Mouse (Mus musculus) MEL (cell line): ENCODE results near the gene Tiparp.

Experiments used
- CHD1 ChIP-seq: IDR thresholded peaks from 2 replicates; pipeline ENCODE4 v1.6.1; 2012; ENCODE audit warnings: low read depth, mild to moderate bottlenecking, inconsistent platforms, low read length, improper control_type of control experiment
- EP300 ChIP-seq, 2 experiments: IDR thresholded peaks; 2 replicates each; pipeline ENCODE4 v1.6.1; 2011; ENCODE audit warnings: improper control_type of control experiment in 2 of 2, low read length in 2 of 2, low read depth in 1 of 2, mild to moderate bottlenecking in 1 of 2
- POLR2A ChIP-seq, 2 experiments: IDR thresholded peaks; 2 replicates each; pipeline ENCODE4 v1.6.1; 2011 to 2012; ENCODE audit warnings: low read length in 2 of 2, mild to moderate bottlenecking in 2 of 2, control low read depth in 1 of 2, improper control_type of control experiment in 1 of 2, low read depth in 1 of 2, moderate library complexity in 1 of 2; ENCODE audit not compliant: control insufficient read depth in 1 of 2, insufficient read depth in 1 of 2, poor library complexity in 1 of 2
- RAD21 ChIP-seq: IDR thresholded peaks from 2 replicates; pipeline ENCODE4 v1.6.1; 2011; ENCODE audit warnings: mild to moderate bottlenecking, low read depth, low read length, improper control_type of control experiment
- UBTF ChIP-seq: IDR thresholded peaks from 2 replicates; pipeline ENCODE4 v1.6.1; 2012; ENCODE audit warnings: low read depth, mild to moderate bottlenecking, inconsistent platforms, low read length, improper control_type of control experiment, moderate library complexity, borderline replicate concordance; ENCODE audit not compliant: insufficient read depth
- USF1 ChIP-seq: IDR thresholded peaks from 2 replicates; pipeline ENCODE4 v1.6.1; 2014; ENCODE audit warnings: low read depth, mild to moderate bottlenecking, inconsistent platforms, low read length, improper control_type of control experiment, moderate library complexity
- ZKSCAN1 ChIP-seq: IDR thresholded peaks from 2 replicates; pipeline ENCODE4 v1.6.1; 2012; ENCODE audit warnings: low read depth, mild to moderate bottlenecking, inconsistent platforms, low read length, improper control_type of control experiment, moderate library complexity

- TF ChIP-seq CHD1 (no peak), UBTF (no peak), POLR2A (IDR thresholded peaks at IDR 0.05; ENCODE audit: control insufficient read depth in 1 of 2, insufficient read depth in 1 of 2, low read depth in 1 of 2, low read length in 2 of 2, poor library complexity in 1 of 2) (no peak), RAD21 (no peak), EP300 (IDR thresholded peaks at IDR 0.05; ENCODE audit: low read depth in 1 of 2, low read length in 2 of 2) (no peak), ZKSCAN1 (no peak), USF1 (no peak)
These were observed 58.8 kb downstream of the Tiparp start for GRCm38 (mm10) chr3:65586966-65587365.
